Mouse (Mus musculus) heart, adult 2 months (tissue): ENCODE results near the gene Mpz. TPM values are rescaled to one million over a fixed set of nuclear protein-coding genes. Genes with fewer than 3 reads are reported as not detected.

Experiments
- DNase-seq, 2 experiments: peaks; one replicate each; pipeline ENCODE4 v3.0.0; 2021
- H3K27ac ChIP-seq: fragments of 200-600 bp; 2 replicates; pipeline ENCODE4 v1.8.1; 2022
- H3K27me3 ChIP-seq: fragments of 200-500 bp; 2 replicates; pipeline ENCODE4 v1.6.1; 2012; ENCODE audit warnings: mild to moderate bottlenecking, low read length, inconsistent platforms, mixed read lengths; ENCODE audit not compliant: control insufficient read depth, insufficient read depth
- H3K36me3 ChIP-seq: fragments of 200-500 bp; 2 replicates; pipeline ENCODE4 v1.6.1; 2012; ENCODE audit warnings: low read length, inconsistent platforms; ENCODE audit not compliant: control insufficient read depth, insufficient read depth
- H3K4me1 ChIP-seq: fragments of 200-500 bp; 2 replicates; pipeline ENCODE4 v1.6.1; 2011; ENCODE audit warnings: low read length; ENCODE audit not compliant: control insufficient read depth, insufficient read depth
- H3K4me3 ChIP-seq: fragments of 200-600 bp; 2 replicates; pipeline ENCODE4 v1.8.1; 2022
- H3K79me2 ChIP-seq: fragments of 200-500 bp; replicated peaks from 2 replicates; pipeline ENCODE4 v1.6.1; 2012; ENCODE audit warnings: mild to moderate bottlenecking, inconsistent platforms, low read length, moderate library complexity, mixed read lengths; ENCODE audit not compliant: control insufficient read depth, insufficient read depth
- H3K9ac ChIP-seq: fragments of 200-500 bp; 2 replicates; pipeline ENCODE4 v1.6.1; 2012; ENCODE audit warnings: low read depth, mild to moderate bottlenecking, control low read depth, inconsistent platforms, low read length, mixed read lengths
- CTCF ChIP-seq: fragments of 200-600 bp; IDR thresholded peaks from 2 replicates; pipeline ENCODE4 v1.8.1; 2022; ENCODE audit warnings: antibody characterized with exemption, mild to moderate bottlenecking, moderate library complexity
- EP300 ChIP-seq: fragments of 200-500 bp; IDR thresholded peaks from 2 replicates; pipeline ENCODE4 v1.6.1; 2011; ENCODE audit warnings: low read depth, low read length, control low read depth; ENCODE audit not compliant: insufficient read depth
- POLR2A ChIP-seq: fragments of 200-500 bp; IDR thresholded peaks from 2 replicates; pipeline ENCODE4 v1.6.1; 2011; ENCODE audit warnings: mild to moderate bottlenecking, low read depth, low read length, control low read depth; ENCODE audit not compliant: insufficient read depth
- WGBS: fragments of 180-500 bp; shearing (Covaris S2); methylation state at CpG from one replicate; pipeline ENCODE4 v1.1.7; 2018; 5-methylcytosine and 5-hydroxymethylcytosine counted together
- intact Hi-C: fragments of 180-260 bp; cut with DNase I; formaldehyde crosslinking; loops from one replicate; pipeline ENCODE4 v1.15.1; 2025
- polyA plus RNA-seq: library from polyadenylated mRNA; depleted of rRNA; stranded (reverse); fragments of >200 nt; gene quantifications from 2 replicates; pipeline ENCODE4 v1.2.3, GENCODE M21; 2012
- total RNA-seq, 2 experiments: library from RNA; stranded (reverse); gene quantifications; 2 replicates each; pipeline ENCODE4 v1.2.3; 2021

The Mpz gene
- total and polyA plus RNA-seq, 3 experiments: 0.39 to 8.0 TPM; not detected in 1

DNA sequence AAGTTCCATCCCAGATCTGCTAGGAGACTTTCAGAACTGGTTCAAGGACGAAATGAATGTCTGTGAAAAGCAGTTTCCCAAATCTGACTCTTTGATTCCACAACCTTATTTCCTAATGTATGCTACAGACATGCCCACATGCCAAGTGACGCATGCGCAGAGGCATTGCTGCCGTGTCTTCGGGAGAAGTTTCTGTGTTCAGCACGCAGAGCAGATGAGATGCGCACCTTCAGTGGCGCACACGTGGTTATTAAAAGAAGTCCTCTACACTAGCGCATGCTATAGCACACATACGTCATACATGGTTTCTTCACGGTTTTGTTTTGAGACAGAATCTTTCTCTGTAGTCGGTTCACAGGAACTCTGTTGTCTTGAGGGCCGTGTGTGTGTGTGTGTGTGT is 31.1 kb upstream of the Mpz start:
- H3K4me3 ChIP-seq: no peak overlapping the region
- H3K9ac ChIP-seq: no peak overlapping the region
- no peaks in the 10 kb centered on the region for H3K36me3 ChIP-seq
- no peaks in the 10 kb centered on the region for H3K4me1 ChIP-seq
- no peak overlapping the region for H3K27ac ChIP-seq
- no peak for DNase-seq
- no peaks in the 10 kb centered on the region for H3K79me2 ChIP-seq
- no peak for TF ChIP-seq POLR2A
- no peak for TF ChIP-seq CTCF
- TF ChIP-seq EP300: no peak
- 82% methylated on average over 14 of the region's 14 CpGs for WGBS
- intact Hi-C loops: loop anchor here (5.0 to 10.0 kb wide), 3 partner anchors 33 to 355 kb away; partner anchors contain the start of genes Mpz and Sdhc
- H3K27me3 ChIP-seq: no peaks in the 10 kb centered on the region

DNA sequence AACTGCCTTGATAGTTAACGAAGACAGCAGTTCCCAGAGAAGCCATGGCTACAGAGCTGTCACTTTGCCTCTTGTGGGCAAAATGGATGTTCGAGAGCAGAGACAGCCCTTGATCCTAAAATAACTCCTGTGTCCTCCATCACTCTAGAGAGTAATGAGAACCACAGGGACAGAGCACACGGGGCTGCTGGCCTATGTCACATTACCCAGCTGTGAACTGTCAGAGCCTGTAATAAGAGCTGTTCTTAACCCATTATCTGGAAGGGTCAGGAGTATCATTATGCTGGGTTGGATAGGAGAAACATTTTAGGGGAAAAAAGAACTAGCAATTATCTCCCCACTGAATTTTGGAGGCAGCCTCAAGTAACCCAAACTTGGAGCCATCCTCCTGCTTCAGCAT is 29.6 kb upstream of the Mpz start:
- intact Hi-C loops: no loop called here
- no peak overlapping the region for H3K4me3 ChIP-seq
- H3K4me1 ChIP-seq: no peaks in the 10 kb centered on the region
- no peaks in the 10 kb centered on the region for H3K79me2 ChIP-seq
- H3K27ac ChIP-seq: no peak overlapping the region
- 30% methylated on average over 3 of the region's 3 CpGs for WGBS
- H3K27me3 ChIP-seq: no peaks in the 10 kb centered on the region
- H3K36me3 ChIP-seq: no peaks in the 10 kb centered on the region
- TF ChIP-seq EP300 (no peak), POLR2A (no peak), CTCF (no peak)
- no peak for DNase-seq
- no peak overlapping the region for H3K9ac ChIP-seq

DNA sequence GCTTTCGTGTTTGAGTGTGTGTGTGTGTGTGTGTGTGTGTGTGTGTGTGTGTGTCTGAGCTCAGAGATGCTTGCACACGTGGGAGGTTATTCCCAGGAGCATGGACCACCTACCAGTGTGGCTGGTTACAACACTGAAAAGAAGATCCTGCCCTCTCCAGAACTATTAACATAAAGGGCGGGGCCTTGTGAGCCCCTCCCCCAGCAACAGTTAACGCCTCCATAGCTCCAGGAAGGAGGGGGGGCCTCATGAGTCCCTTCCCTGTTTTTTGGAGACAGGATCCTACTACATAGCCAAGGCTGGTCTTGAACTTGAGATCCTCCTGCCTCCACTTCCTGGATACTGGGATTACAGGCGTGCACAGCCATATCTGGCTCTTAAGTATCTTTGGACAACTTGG is 28.7 kb upstream of the Mpz start:
- 44% methylated on average over 5 of the region's 5 CpGs for WGBS
- Histone ChIP-seq H3K9ac (no peak overlapping the region), H3K36me3 (no peaks in the 10 kb centered on the region), H3K4me3 (no peak overlapping the region), H3K79me2 (no peaks in the 10 kb centered on the region), H3K27me3 (no peaks in the 10 kb centered on the region), H3K27ac (no peak overlapping the region), H3K4me1 (no peaks in the 10 kb centered on the region)
- TF ChIP-seq EP300 (no peak), CTCF (no peak), POLR2A (no peak)
- DNase-seq: no peak
- intact Hi-C loops: no loop called here

DNA sequence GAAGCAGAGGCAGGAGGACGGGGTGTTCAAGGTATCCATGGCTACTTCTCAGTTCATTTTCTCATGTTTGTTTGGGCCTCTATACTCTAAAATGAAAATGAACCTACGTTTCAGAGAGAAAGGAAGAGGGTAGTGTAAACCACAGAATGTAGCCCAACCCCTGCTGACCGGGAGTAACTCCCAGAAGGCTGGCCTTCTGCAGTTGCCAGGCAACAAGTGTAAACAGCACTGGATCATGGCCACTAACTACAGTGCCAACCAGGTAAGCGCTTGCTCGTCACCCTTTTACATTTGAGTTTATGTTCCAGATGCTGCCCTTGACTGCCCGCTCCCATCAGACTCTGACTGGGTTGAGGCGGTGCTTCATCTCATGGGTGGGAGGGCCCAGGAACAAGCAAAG is 27.6 kb upstream of the Mpz start:
- 27% methylated on average over 7 of the region's 7 CpGs for WGBS
- DNase-seq: peak in 1 of 2 experiments; percentile 54
- intact Hi-C loops: no loop called here
- Histone ChIP-seq H3K9ac (no peak overlapping the region), H3K27me3 (no peaks in the 10 kb centered on the region), H3K79me2 (no peaks in the 10 kb centered on the region), H3K4me3 (no peak overlapping the region), H3K27ac (no peak overlapping the region), H3K36me3 (no peaks in the 10 kb centered on the region), H3K4me1 (no peaks in the 10 kb centered on the region)
- TF ChIP-seq EP300: 0 out of 2 replicates have a peak, but pooled peaks have one; percentile 8
- no peak for TF ChIP-seq POLR2A

GRCm38 (mm10) chr1:171124398-171124797 is 26.1 kb upstream of the Mpz start:
- TF ChIP-seq CTCF (no peak), POLR2A (no peak), EP300 (no peak)
- 88% methylated on average over 5 of the region's 5 CpGs for WGBS

GRCm38 (mm10) chr1:171129251-171129650 is 21.3 kb upstream of the Mpz start:
- TF ChIP-seq EP300 (no peak), POLR2A (no peak), CTCF (peak; percentile 46)
- peaks cover 20% of the 10 kb centered on the region for H3K36me3 ChIP-seq
- H3K79me2 ChIP-seq: no peaks in the 10 kb centered on the region
- intact Hi-C loops: no loop called here
- H3K4me3 ChIP-seq: no peak overlapping the region
- H3K27me3 ChIP-seq: no peaks in the 10 kb centered on the region
- peak; percentile 42 to 68 for DNase-seq
- H3K27ac ChIP-seq: no peak overlapping the region
- no peak overlapping the region for H3K9ac ChIP-seq
- WGBS: 54% methylated on average over 7 of the region's 7 CpGs
- H3K4me1 ChIP-seq: no peaks in the 10 kb centered on the region

More at GRCm38 (mm10) chr1:171124398-171124797, 26.1 kb upstream of the Mpz start:
- H3K36me3 ChIP-seq: no peaks in the 10 kb centered on the region
- no peak overlapping the region for H3K9ac ChIP-seq
- H3K27ac ChIP-seq: no peak overlapping the region
- no peaks in the 10 kb centered on the region for H3K4me1 ChIP-seq
- no peaks in the 10 kb centered on the region for H3K79me2 ChIP-seq
- H3K27me3 ChIP-seq: no peaks in the 10 kb centered on the region
- intact Hi-C loops: no loop called here
- no peak overlapping the region for H3K4me3 ChIP-seq
- DNase-seq: no peak
